Mouse (Mus musculus): ENCODE results near the gene Ndufa13. TPM values are rescaled to one million over a fixed set of nuclear protein-coding genes. Genes with fewer than 3 reads are reported as not detected.

Gene Ndufa13
- polyA plus RNA-seq, 1 experiment: 135 TPM

DNA sequence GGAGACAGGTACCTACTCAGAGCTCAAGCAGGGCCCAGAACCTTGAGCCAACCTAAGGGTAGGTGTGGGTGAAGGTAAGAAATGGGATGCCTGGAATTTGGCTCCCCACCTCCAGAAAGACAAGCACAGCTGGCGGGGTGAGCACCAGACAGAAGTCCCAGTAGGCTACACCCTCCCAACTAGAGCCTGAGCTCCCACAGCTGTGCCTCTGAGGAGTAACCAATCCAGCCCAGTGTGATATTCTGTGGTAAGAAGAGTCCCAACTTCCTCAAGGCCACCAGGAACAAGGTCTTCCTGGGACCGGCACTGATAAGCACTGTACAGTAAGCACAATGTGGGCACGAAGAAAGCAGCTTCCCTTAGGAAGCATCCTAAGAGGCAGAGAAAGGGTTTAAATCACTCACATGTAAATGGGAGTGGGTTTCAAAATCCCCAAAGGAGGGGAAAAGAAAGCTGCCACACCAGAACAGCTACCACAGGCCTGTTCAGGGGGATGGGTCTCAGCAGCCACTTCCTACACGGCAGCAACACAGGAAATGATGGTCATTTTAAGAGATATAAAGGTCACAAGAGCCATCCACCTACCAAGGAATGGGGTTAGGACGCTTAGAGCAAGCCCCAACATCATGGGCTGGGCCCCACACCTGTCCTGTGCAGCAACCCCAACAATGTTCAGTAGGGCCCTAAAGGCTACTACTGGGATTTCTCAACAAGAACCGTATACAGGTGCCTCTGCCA, 36.1 kb upstream of the Ndufa13 start:
- Histone ChIP-seq H3K36me3 (ENCODE audit: control insufficient read depth, insufficient read depth) (peaks cover 17% of the 10 kb centered on the region), H3K79me2 (ENCODE audit: control insufficient read depth, insufficient read depth) (peaks cover 99% of the 10 kb centered on the region), H3K79me3 (ENCODE audit: low read depth) (peaks cover 63% of the 10 kb centered on the region), H3ac (ENCODE audit: control insufficient read depth, insufficient read length, low read depth) (no peak overlapping the region), H3K27me3 (ENCODE audit: control insufficient read depth, insufficient read depth, insufficient read length) (no peaks in the 10 kb centered on the region), H3K4me3 (ENCODE audit: insufficient read depth, poor library complexity, severe bottlenecking) (no peak overlapping the region)
- TF ChIP-seq MYOD1 (IDR thresholded peaks at IDR 0.05; ENCODE audit: control insufficient read depth, insufficient read length, low read depth) (peak; percentile 59), USF1 (IDR thresholded peaks at IDR 0.05; ENCODE audit: low read depth) (no peak)

DNA sequence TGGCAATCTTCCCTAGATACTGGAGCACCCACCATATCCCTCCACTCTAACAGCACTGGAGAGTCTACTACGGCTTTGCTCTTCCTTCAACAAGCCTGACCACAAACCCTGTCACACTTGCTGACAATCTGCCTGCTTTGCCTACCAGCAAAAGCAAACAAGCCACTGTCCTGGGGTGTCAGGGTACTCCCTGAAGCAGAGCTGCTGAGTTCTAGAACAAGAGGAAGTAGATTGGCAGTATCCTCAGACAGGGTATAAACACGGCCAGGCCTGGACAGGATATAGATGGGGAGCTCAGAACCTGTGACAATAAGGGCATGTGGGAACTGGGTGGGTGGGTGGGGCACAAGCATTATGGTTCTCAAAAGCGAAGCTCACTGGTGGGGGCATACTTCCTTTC, 35.1 kb upstream of the Ndufa13 start:
- peaks cover 99% of the 10 kb centered on the region for H3K79me2 ChIP-seq (ENCODE audit: control insufficient read depth, insufficient read depth)
- H3K79me3 ChIP-seq (ENCODE audit: low read depth): peaks cover 60% of the 10 kb centered on the region
- H3K4me3 ChIP-seq (ENCODE audit: insufficient read depth, poor library complexity, severe bottlenecking): no peak overlapping the region
- H3K27me3 ChIP-seq (ENCODE audit: control insufficient read depth, insufficient read depth, insufficient read length): no peaks in the 10 kb centered on the region
- H3ac ChIP-seq (ENCODE audit: control insufficient read depth, insufficient read length, low read depth): no peak overlapping the region
- peaks cover 20% of the 10 kb centered on the region for H3K36me3 ChIP-seq (ENCODE audit: control insufficient read depth, insufficient read depth)
- no peak for TF ChIP-seq CTCF (IDR thresholded peaks at IDR 0.05; ENCODE audit: control insufficient read depth, insufficient read depth, insufficient read length)

DNA sequence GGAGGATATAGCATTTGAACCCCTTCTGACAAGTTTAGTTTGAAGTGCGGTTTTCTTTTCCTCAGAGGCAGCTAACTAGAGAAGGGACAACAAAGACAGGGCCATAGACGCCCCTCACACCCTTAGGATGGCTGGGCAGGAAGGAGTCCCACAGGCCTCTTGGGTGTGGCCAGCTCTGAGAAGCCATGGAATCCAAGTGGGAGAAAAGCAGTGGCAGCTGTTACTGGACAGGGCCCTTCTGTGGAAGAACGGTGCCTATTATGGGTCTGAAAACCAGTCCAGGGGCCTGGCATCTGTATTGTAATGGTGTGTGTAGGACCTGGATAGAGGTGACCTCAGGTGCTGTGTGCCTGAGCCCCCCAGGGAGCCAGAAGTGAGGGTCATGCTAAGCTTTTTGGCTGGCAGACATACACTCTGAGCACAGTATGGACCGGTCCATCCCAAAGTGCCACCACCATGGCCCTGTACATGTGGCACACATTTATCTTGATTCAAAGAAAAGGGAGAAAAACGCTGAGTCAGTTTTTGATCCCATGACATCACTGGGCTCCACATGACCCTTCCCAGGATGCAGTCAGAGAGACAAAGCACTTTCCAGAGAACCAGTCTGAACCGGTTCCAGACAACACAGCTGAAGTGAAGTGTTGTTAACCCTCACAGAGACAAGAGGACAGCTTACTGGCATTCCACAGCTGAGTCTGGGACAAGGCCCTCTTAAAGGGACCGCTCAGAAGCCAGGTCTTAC, 33.9 kb upstream of the Ndufa13 start:
- Histone ChIP-seq H3K79me2 (ENCODE audit: control insufficient read depth, insufficient read depth) (peaks cover 97% of the 10 kb centered on the region), H3ac (ENCODE audit: control insufficient read depth, insufficient read length, low read depth) (no peak overlapping the region), H3K79me3 (ENCODE audit: low read depth) (peaks cover 59% of the 10 kb centered on the region), H3K27me3 (ENCODE audit: control insufficient read depth, insufficient read depth, insufficient read length) (no peaks in the 10 kb centered on the region), H3K36me3 (ENCODE audit: control insufficient read depth, insufficient read depth) (peaks cover 26% of the 10 kb centered on the region), H3K4me3 (ENCODE audit: insufficient read depth, poor library complexity, severe bottlenecking) (no peak overlapping the region)
- TF ChIP-seq USF1 (IDR thresholded peaks at IDR 0.05; ENCODE audit: low read depth) (peak; percentile 72), MYOG (IDR thresholded peaks at IDR 0.05; ENCODE audit: control insufficient read depth, extremely low read depth, insufficient read length) (no peak)

DNA sequence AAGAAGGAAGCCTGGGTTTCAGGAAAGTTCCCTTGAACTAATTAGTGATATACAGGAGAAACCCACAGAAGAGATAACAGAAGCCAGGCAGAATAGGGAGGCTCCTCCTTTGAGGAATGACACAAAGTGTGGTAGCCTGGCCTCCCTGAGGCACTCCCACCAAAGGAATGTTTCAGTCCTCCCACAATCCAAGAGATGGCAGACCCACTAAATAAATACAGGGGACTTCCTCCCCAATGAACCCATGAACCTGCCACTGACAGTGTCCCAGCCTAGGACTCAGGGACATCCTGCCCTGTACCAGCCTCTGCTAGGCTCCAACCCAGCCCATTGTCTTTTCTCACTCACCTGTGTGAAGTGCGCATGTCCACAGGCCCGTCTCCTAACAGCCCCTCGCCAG, 33.1 kb upstream of the Ndufa13 start:
- Histone ChIP-seq H3K36me3 (ENCODE audit: control insufficient read depth, insufficient read depth) (peaks cover 26% of the 10 kb centered on the region), H3K27me3 (ENCODE audit: control insufficient read depth, insufficient read depth, insufficient read length) (no peaks in the 10 kb centered on the region)
- TF ChIP-seq FOSL1 (IDR thresholded peaks at IDR 0.05; ENCODE audit: insufficient read depth, low read length, poor library complexity, severe bottlenecking): no peak
- TF ChIP-seq MYOG (IDR thresholded peaks at IDR 0.05; ENCODE audit: control insufficient read depth, extremely low read depth, insufficient read length): no peak
- TF ChIP-seq USF1 (IDR thresholded peaks at IDR 0.05; ENCODE audit: low read depth): no peak
- no peak for TF ChIP-seq CEBPB (IDR thresholded peaks at IDR 0.05; ENCODE audit: low read depth)
- no peak for TF ChIP-seq MAX (IDR thresholded peaks at IDR 0.05)
- TF ChIP-seq MYOD1 (IDR thresholded peaks at IDR 0.05; ENCODE audit: control insufficient read depth, insufficient read length, low read depth): no peak
- TF ChIP-seq CTCF (IDR thresholded peaks at IDR 0.05; ENCODE audit: control insufficient read depth, insufficient read depth, insufficient read length): no peak

DNA sequence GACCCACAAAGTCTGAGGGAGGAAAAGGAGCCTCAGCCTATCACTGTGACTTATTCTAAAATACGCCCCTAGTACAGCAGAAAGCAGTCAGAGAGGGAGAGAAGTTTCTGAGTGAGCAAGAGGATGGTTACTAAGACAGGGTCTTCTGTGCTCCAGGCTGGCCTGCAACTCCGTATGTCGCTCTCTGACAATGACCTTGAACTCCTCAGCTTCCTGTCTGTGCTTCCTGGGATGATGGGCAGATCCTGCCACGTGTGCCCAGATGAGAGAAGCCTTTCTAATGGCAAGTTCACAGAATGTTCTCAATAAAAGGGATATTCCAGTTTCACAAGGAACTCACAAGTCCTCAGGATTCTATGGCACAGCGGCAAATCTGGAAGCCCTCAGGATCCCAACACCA, 32.2 kb upstream of the Ndufa13 start:
- H3K79me2 ChIP-seq (ENCODE audit: control insufficient read depth, insufficient read depth): peaks cover 97% of the 10 kb centered on the region
- TF ChIP-seq FOSL1 (IDR thresholded peaks at IDR 0.05; ENCODE audit: insufficient read depth, low read length, poor library complexity, severe bottlenecking): no peak
- TF ChIP-seq USF1 (IDR thresholded peaks at IDR 0.05; ENCODE audit: low read depth): no peak
- TF ChIP-seq CEBPB (IDR thresholded peaks at IDR 0.05; ENCODE audit: low read depth): no peak
- TF ChIP-seq MAX (IDR thresholded peaks at IDR 0.05): no peak
- TF ChIP-seq CTCF (IDR thresholded peaks at IDR 0.05; ENCODE audit: control insufficient read depth, insufficient read depth, insufficient read length): no peak
- TF ChIP-seq MYOD1 (IDR thresholded peaks at IDR 0.05; ENCODE audit: control insufficient read depth, insufficient read length, low read depth): no peak
- no peak for TF ChIP-seq MYOG (IDR thresholded peaks at IDR 0.05; ENCODE audit: control insufficient read depth, extremely low read depth, insufficient read length)
- H3K79me3 ChIP-seq (ENCODE audit: low read depth): peaks cover 57% of the 10 kb centered on the region
- H3K27me3 ChIP-seq (ENCODE audit: control insufficient read depth, insufficient read depth, insufficient read length): no peaks in the 10 kb centered on the region
- peaks cover 26% of the 10 kb centered on the region for H3K36me3 ChIP-seq (ENCODE audit: control insufficient read depth, insufficient read depth)
- H3K4me3 ChIP-seq (ENCODE audit: insufficient read depth, poor library complexity, severe bottlenecking): no peak overlapping the region
- no peak overlapping the region for H3ac ChIP-seq (ENCODE audit: control insufficient read depth, insufficient read length, low read depth)

More for the DNA sequence above, 33.1 kb upstream of the Ndufa13 start:
- Histone ChIP-seq H3K79me3 (ENCODE audit: low read depth) (peaks cover 62% of the 10 kb centered on the region), H3K79me2 (ENCODE audit: control insufficient read depth, insufficient read depth) (peaks cover 97% of the 10 kb centered on the region), H3K4me3 (ENCODE audit: insufficient read depth, poor library complexity, severe bottlenecking) (no peak overlapping the region), H3ac (ENCODE audit: control insufficient read depth, insufficient read length, low read depth) (no peak overlapping the region)

DNA sequence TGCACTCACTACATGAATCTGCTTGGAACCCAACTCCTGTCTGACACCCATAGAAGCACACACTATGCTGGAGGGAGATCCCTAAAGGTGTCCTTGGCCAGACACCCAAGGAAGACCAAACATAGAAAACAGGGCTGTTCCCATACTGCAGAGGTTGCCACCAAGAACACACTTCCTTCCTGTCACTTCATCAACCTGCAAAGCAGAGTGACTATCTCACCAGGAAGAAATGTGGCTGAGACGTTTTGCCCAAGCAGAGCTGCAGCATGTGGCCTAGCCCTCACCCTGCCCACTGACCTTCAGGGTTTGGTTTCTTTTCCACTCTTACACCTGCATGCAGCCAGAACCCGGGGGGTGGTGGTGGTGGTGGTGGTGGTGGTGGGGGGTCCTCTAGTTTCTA, 31.5 kb upstream of the Ndufa13 start:
- no peaks in the 10 kb centered on the region for H3K27me3 ChIP-seq (ENCODE audit: control insufficient read depth, insufficient read depth, insufficient read length)
- peaks cover 58% of the 10 kb centered on the region for H3K79me3 ChIP-seq (ENCODE audit: low read depth)
- no peak overlapping the region for H3ac ChIP-seq (ENCODE audit: control insufficient read depth, insufficient read length, low read depth)
- peaks cover 98% of the 10 kb centered on the region for H3K79me2 ChIP-seq (ENCODE audit: control insufficient read depth, insufficient read depth)
- H3K36me3 ChIP-seq (ENCODE audit: control insufficient read depth, insufficient read depth): peaks cover 26% of the 10 kb centered on the region
- TF ChIP-seq USF1 (IDR thresholded peaks at IDR 0.05; ENCODE audit: low read depth) (no peak), MYOD1 (IDR thresholded peaks at IDR 0.05; ENCODE audit: control insufficient read depth, insufficient read length, low read depth) (no peak), MAX (IDR thresholded peaks at IDR 0.05) (no peak), FOSL1 (IDR thresholded peaks at IDR 0.05; ENCODE audit: insufficient read depth, low read length, poor library complexity, severe bottlenecking) (no peak), CTCF (IDR thresholded peaks at IDR 0.05; ENCODE audit: control insufficient read depth, insufficient read depth, insufficient read length) (no peak), MYOG (IDR thresholded peaks at IDR 0.05; ENCODE audit: control insufficient read depth, extremely low read depth, insufficient read length) (no peak), CEBPB (IDR thresholded peaks at IDR 0.05; ENCODE audit: low read depth) (no peak)
- H3K4me3 ChIP-seq (ENCODE audit: insufficient read depth, poor library complexity, severe bottlenecking): no peak overlapping the region

Measured in C2C12 (cell line).